Mouse (Mus musculus): Measurements from ENCODE around the gene Vps16. TPM values are rescaled to one million over a fixed set of nuclear protein-coding genes. Genes with fewer than 3 reads are reported as not detected.

Gene Vps16
- polyA plus RNA-seq, 1 experiment from 2014 or later, result 83.2 TPM

- ATAC-seq (ENCODE audit: insufficient read depth, low FRiP score), result peak; percentile 84
- 2% methylated on average over 47 of the region's 53 CpGs for WGBS
Measured at GRCm38 (mm10) chr2:130397186-130397985, 26.8 kb upstream of the Vps16 start, which contains the start of gene Cpxm1. Gene Cpxm1 (minus strand): TSS chr2:130397574.

GRCm38 (mm10) chr2:130398091-130398490 is 26.0 kb upstream of the Vps16 start:
- Histone ChIP-seq H3K4me1 (ENCODE audit: control insufficient read depth, insufficient read depth, low read length) (peaks cover 19% of the 10 kb centered on the region), H3K4me3 (replicated peaks; ENCODE audit: low read length) (peak overlapping the region; percentile 65), H3K36me3 (ENCODE audit: control insufficient read depth, insufficient read depth, low read length) (no peaks in the 10 kb centered on the region), H3K27ac (ENCODE audit: low read length) (no peak overlapping the region), H3K9ac (ENCODE audit: low read length) (peak overlapping the region; percentile 80), H3K27me3 (ENCODE audit: control insufficient read depth, insufficient read depth, low read length) (no peaks in the 10 kb centered on the region), H3K9me3 (replicated peaks; ENCODE audit: control insufficient read depth, low read length) (no peaks in the 10 kb centered on the region), H3K4me2 (ENCODE audit: low read depth, low read length) (peak overlapping the region; percentile 95)
- WGBS, result 19% methylated on average over 14 of the region's 14 CpGs
- ATAC-seq (ENCODE audit: insufficient read depth, low FRiP score), result no peak

More at GRCm38 (mm10) chr2:130397186-130397985, 26.8 kb upstream of the Vps16 start, which contains the start of gene Cpxm1:
- Histone ChIP-seq H3K36me3 (ENCODE audit: control insufficient read depth, insufficient read depth, low read length) (no peaks in the 10 kb centered on the region), H3K9ac (ENCODE audit: low read length) (peak within 1 kb of the TSS; percentile 80), H3K4me3 (replicated peaks; ENCODE audit: low read length) (peak within 1 kb of the TSS; percentile 65), H3K4me1 (ENCODE audit: control insufficient read depth, insufficient read depth, low read length) (peaks cover 19% of the 10 kb centered on the region), H3K4me2 (ENCODE audit: low read depth, low read length) (peak within 1 kb of the TSS; percentile 95), H3K27ac (ENCODE audit: low read length) (peak within 1 kb of the TSS; percentile 26; the same call in 1 of the 2 replicates), H3K27me3 (ENCODE audit: control insufficient read depth, insufficient read depth, low read length) (no peaks in the 10 kb centered on the region), H3K9me3 (replicated peaks; ENCODE audit: control insufficient read depth, low read length) (no peaks in the 10 kb centered on the region)

GRCm38 (mm10) chr2:130400046-130400445 is 24.1 kb upstream of the Vps16 start:
- Histone ChIP-seq H3K4me2 (ENCODE audit: low read depth, low read length) (no peak overlapping the region), H3K27ac (ENCODE audit: low read length) (no peak overlapping the region), H3K27me3 (ENCODE audit: control insufficient read depth, insufficient read depth, low read length) (no peaks in the 10 kb centered on the region), H3K4me1 (ENCODE audit: control insufficient read depth, insufficient read depth, low read length) (peaks cover 19% of the 10 kb centered on the region), H3K9me3 (replicated peaks; ENCODE audit: control insufficient read depth, low read length) (no peaks in the 10 kb centered on the region), H3K4me3 (replicated peaks; ENCODE audit: low read length) (no peak overlapping the region), H3K36me3 (ENCODE audit: control insufficient read depth, insufficient read depth, low read length) (no peaks in the 10 kb centered on the region), H3K9ac (ENCODE audit: low read length) (no peak overlapping the region)
- WGBS, result 83% methylated on average over 1 of the region's 1 CpGs
- ATAC-seq (ENCODE audit: insufficient read depth, low FRiP score), result no peak

GRCm38 (mm10) chr2:130401891-130402290 is 22.2 kb upstream of the Vps16 start:
- no peaks in the 10 kb centered on the region for H3K27me3 ChIP-seq (ENCODE audit: control insufficient read depth, insufficient read depth, low read length)
- no peaks in the 10 kb centered on the region for H3K9me3 ChIP-seq (replicated peaks; ENCODE audit: control insufficient read depth, low read length)
- H3K27ac ChIP-seq (ENCODE audit: low read length), result no peak overlapping the region
- H3K9ac ChIP-seq (ENCODE audit: low read length), result no peak overlapping the region
- 68% methylated on average over 4 of the region's 4 CpGs for WGBS
- H3K4me1 ChIP-seq (ENCODE audit: control insufficient read depth, insufficient read depth, low read length), result peaks cover 13% of the 10 kb centered on the region
- H3K4me2 ChIP-seq (ENCODE audit: low read depth, low read length), result no peak overlapping the region
- H3K36me3 ChIP-seq (ENCODE audit: control insufficient read depth, insufficient read depth, low read length), result no peaks in the 10 kb centered on the region
- H3K4me3 ChIP-seq (replicated peaks; ENCODE audit: low read length), result no peak overlapping the region
- no peak for ATAC-seq (ENCODE audit: insufficient read depth, low FRiP score)

GRCm38 (mm10) chr2:130404939-130405338 is 19.2 kb upstream of the Vps16 start, which contains the start of the genes Gm28372 and 1700020A23Rik:
Gene Gm28372 (plus strand): TSS chr2:130405239.
Gene 1700020A23Rik (plus strand): TSS chr2:130405259.
- H3K27me3 ChIP-seq (ENCODE audit: control insufficient read depth, insufficient read depth, low read length), result no peaks in the 10 kb centered on the region
- no peaks in the 10 kb centered on the region for H3K9me3 ChIP-seq (replicated peaks; ENCODE audit: control insufficient read depth, low read length)
- H3K4me1 ChIP-seq (ENCODE audit: control insufficient read depth, insufficient read depth, low read length), result 0 out of 2 replicates have a peak, but pooled peaks cover 8% of the 10 kb centered on the region
- no peak within 1 kb of the TSS for H3K4me2 ChIP-seq (ENCODE audit: low read depth, low read length)
- ATAC-seq (ENCODE audit: insufficient read depth, low FRiP score), result no peak
- H3K36me3 ChIP-seq (ENCODE audit: control insufficient read depth, insufficient read depth, low read length), result no peaks in the 10 kb centered on the region
- H3K4me3 ChIP-seq (replicated peaks; ENCODE audit: low read length), result no peak within 1 kb of the TSS
- no peak within 1 kb of the TSS for H3K9ac ChIP-seq (ENCODE audit: low read length)
- no peak within 1 kb of the TSS for H3K27ac ChIP-seq (ENCODE audit: low read length)
- WGBS, result 85% methylated on average over 1 of the region's 1 CpGs

GRCm38 (mm10) chr2:130406178-130406577 is 18.0 kb upstream of the Vps16 start, which contains the start of gene Tmem239:
Gene Tmem239 (plus strand): TSS chr2:130406478.
- H3K27ac ChIP-seq (ENCODE audit: low read length), result no peak within 1 kb of the TSS
- 76% methylated on average over 2 of the region's 2 CpGs for WGBS

GRCm38 (mm10) chr2:130408194-130408593 is 15.9 kb upstream of the Vps16 start:
- H3K9ac ChIP-seq (ENCODE audit: low read length), result no peak overlapping the region
- no peaks in the 10 kb centered on the region for H3K27me3 ChIP-seq (ENCODE audit: control insufficient read depth, insufficient read depth, low read length)
- H3K27ac ChIP-seq (ENCODE audit: low read length), result no peak overlapping the region
- 0 out of 2 replicates have a peak, but pooled peaks cover 8% of the 10 kb centered on the region for H3K4me1 ChIP-seq (ENCODE audit: control insufficient read depth, insufficient read depth, low read length)
- H3K36me3 ChIP-seq (ENCODE audit: control insufficient read depth, insufficient read depth, low read length), result no peaks in the 10 kb centered on the region
- WGBS, result 8% methylated on average over 6 of the region's 6 CpGs
- H3K4me3 ChIP-seq (replicated peaks; ENCODE audit: low read length), result no peak overlapping the region
- H3K9me3 ChIP-seq (replicated peaks; ENCODE audit: control insufficient read depth, low read length), result no peaks in the 10 kb centered on the region
- 0 out of 2 replicates have a peak, but pooled peaks have one; percentile 27 for ATAC-seq (ENCODE audit: insufficient read depth, low FRiP score)
- no peak overlapping the region for H3K4me2 ChIP-seq (ENCODE audit: low read depth, low read length)

More at GRCm38 (mm10) chr2:130406178-130406577, 18.0 kb upstream of the Vps16 start, which contains the start of gene Tmem239:
- ATAC-seq (ENCODE audit: insufficient read depth, low FRiP score), result no peak
- no peak within 1 kb of the TSS for H3K9ac ChIP-seq (ENCODE audit: low read length)
- H3K36me3 ChIP-seq (ENCODE audit: control insufficient read depth, insufficient read depth, low read length), result no peaks in the 10 kb centered on the region
- no peaks in the 10 kb centered on the region for H3K9me3 ChIP-seq (replicated peaks; ENCODE audit: control insufficient read depth, low read length)
- no peak within 1 kb of the TSS for H3K4me3 ChIP-seq (replicated peaks; ENCODE audit: low read length)
- no peak within 1 kb of the TSS for H3K4me2 ChIP-seq (ENCODE audit: low read depth, low read length)
- H3K4me1 ChIP-seq (ENCODE audit: control insufficient read depth, insufficient read depth, low read length), result 0 out of 2 replicates have a peak, but pooled peaks cover 8% of the 10 kb centered on the region
- H3K27me3 ChIP-seq (ENCODE audit: control insufficient read depth, insufficient read depth, low read length), result no peaks in the 10 kb centered on the region

GRCm38 (mm10) chr2:130411558-130412495 is 12.3 kb upstream of the Vps16 start:
- Histone ChIP-seq H3K4me1 (ENCODE audit: control insufficient read depth, insufficient read depth, low read length) (0 out of 2 replicates have a peak, but pooled peaks cover 8% of the 10 kb centered on the region), H3K36me3 (ENCODE audit: control insufficient read depth, insufficient read depth, low read length) (no peaks in the 10 kb centered on the region), H3K9me3 (replicated peaks; ENCODE audit: control insufficient read depth, low read length) (no peaks in the 10 kb centered on the region), H3K27me3 (ENCODE audit: control insufficient read depth, insufficient read depth, low read length) (no peaks in the 10 kb centered on the region), H3K27ac (ENCODE audit: low read length) (no peak overlapping the region), H3K4me3 (replicated peaks; ENCODE audit: low read length) (no peak overlapping the region), H3K9ac (ENCODE audit: low read length) (no peak overlapping the region), H3K4me2 (ENCODE audit: low read depth, low read length) (no peak overlapping the region)
- peak; percentile 78; the same call in 1 of the 2 replicates for ATAC-seq (ENCODE audit: insufficient read depth, low FRiP score)
- WGBS, result 38% methylated on average over 16 of the region's 16 CpGs

All from stomach, embryonic 16.5 days (tissue).